Mouse (Mus musculus) testis, adult 2 months (tissue): Measurements from ENCODE around the gene Artn. TPM values are rescaled to one million over a fixed set of nuclear protein-coding genes. Genes with fewer than 3 reads are reported as not detected.
A peak's percentile ranks its signal among the peaks of the same experiment; 100 is the strongest.

ENCODE experiments used
- H3K27ac ChIP-seq: fragments of 200-500 bp; 2 replicates; pipeline ENCODE4 v1.5.1; 2012; ENCODE audit warnings: low read depth, low read length; ENCODE audit not compliant: control insufficient read depth, insufficient read depth
- H3K27me3 ChIP-seq: fragments of 200-500 bp; 2 replicates; pipeline ENCODE4 v1.6.1; 2012; ENCODE audit warnings: mild to moderate bottlenecking, low read length, moderate library complexity; ENCODE audit not compliant: control insufficient read depth, insufficient read depth
- H3K36me3 ChIP-seq: fragments of 200-500 bp; 2 replicates; pipeline ENCODE4 v1.6.1; 2012; ENCODE audit warnings: mild to moderate bottlenecking, low read length; ENCODE audit not compliant: control insufficient read depth, insufficient read depth
- H3K4me1 ChIP-seq: fragments of 200-500 bp; 2 replicates; pipeline ENCODE4 v1.6.1; 2012; ENCODE audit warnings: low read length; ENCODE audit not compliant: control insufficient read depth, insufficient read depth
- H3K4me3 ChIP-seq: fragments of 200-500 bp; 2 replicates; pipeline ENCODE4 v1.5.1; 2012; ENCODE audit warnings: low read depth, mild to moderate bottlenecking, low read length, moderate library complexity, mixed read lengths; ENCODE audit not compliant: control insufficient read depth
- CTCF ChIP-seq: fragments of 200-500 bp; IDR thresholded peaks from 2 replicates; pipeline ENCODE4 v1.5.1; 2012; ENCODE audit warnings: low read depth, mild to moderate bottlenecking, inconsistent platforms, low read length, moderate library complexity; ENCODE audit not compliant: control insufficient read depth, insufficient read depth, insufficient replicate concordance
- POLR2A ChIP-seq: fragments of 200-500 bp; IDR thresholded peaks from 2 replicates; pipeline ENCODE4 v1.6.1; 2012; ENCODE audit warnings: low read depth, mild to moderate bottlenecking, inconsistent platforms, low read length, moderate library complexity; ENCODE audit not compliant: control insufficient read depth
- polyA plus RNA-seq: library from polyadenylated mRNA; depleted of rRNA; stranded (reverse); fragments of >200 nt; gene quantifications from 2 replicates; pipeline ENCODE4 v1.2.3, GENCODE M21; 2012

The Artn gene
- polyA plus RNA-seq, 1 experiment = 9.0 TPM

DNA sequence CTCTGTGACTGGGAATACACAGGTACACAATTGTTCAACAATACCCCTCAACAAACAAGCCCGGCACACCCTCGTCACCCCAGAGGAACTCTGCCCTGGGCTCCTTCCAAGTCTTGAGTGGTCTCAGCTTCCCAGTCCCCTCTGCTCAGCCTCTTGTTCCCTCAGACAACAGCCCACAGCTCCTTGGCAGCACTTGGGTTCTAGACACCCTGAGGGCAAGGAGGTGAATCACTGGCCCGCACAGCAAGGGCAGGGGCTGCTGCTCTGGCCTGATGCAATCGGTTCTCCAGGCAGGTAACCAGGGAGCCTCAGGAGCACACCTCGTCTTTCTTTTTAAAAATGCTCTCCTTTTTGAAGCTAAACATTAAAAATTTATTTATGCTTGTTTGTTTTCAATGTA lies 3.7 kb upstream of the Artn start:
- no peak for TF ChIP-seq POLR2A
- no peak for TF ChIP-seq CTCF
- Histone ChIP-seq H3K4me3 (no peak overlapping the region), H3K27me3 (no peaks in the 10 kb centered on the region), H3K4me1 (peaks cover 15% of the 10 kb centered on the region), H3K36me3 (no peaks in the 10 kb centered on the region), H3K27ac (no peak overlapping the region)

DNA sequence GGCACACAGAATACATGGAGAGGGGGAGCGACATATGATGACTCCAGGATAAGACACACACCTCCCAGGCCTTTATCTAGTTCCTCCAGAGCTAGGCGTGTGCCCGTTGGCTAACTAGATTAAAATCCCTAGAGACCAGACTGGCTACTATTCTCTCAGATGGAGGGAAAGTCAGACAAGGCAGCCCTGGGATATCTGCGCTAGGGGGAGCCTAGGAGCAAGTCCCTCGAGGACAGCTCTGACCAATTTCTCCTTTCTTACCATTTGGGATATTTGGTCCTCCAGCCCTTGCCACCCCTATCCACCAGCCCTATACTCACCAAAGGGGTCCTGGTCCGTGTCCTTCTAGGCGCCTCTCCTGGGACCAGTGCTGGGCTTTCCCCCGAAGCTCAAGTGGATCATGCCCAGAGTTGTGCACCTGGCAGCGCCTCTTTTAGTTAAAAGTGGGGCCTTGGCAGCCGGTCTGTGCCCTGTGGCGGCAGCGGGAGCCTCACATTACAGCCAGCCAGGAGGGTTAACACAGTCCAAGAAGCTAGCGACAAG lies 793 bp downstream of the Artn start:
- Histone ChIP-seq H3K27me3 (no peaks in the 10 kb centered on the region), H3K36me3 (no peaks in the 10 kb centered on the region), H3K27ac (no peak overlapping the region), H3K4me3 (peak overlapping the region; percentile 60), H3K4me1 (peaks cover 30% of the 10 kb centered on the region)
- TF ChIP-seq CTCF (peak; percentile 27; the same call in 1 of the 2 replicates), POLR2A (no peak)

DNA sequence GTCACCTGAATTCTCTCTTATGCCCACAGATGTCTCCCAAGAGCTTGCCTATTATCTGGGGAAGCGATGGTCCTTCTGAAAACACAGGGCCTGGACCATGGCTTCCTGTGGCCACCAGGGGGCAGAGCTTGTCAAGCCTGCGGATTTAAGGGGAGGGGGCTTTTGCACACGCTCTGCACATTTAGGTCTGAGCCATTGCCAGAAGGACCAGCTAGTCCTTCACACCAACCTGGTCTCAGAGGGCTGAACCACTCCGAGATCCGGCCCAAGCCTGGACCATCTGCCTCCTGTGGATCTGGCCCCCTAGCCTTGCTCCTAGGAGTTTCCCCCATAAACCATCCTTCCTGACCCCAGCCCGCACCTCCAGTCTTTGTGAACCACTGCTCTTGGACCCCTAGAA lies 1.3 kb downstream of the Artn start:
- TF ChIP-seq CTCF = peak; percentile 84
- no peak for TF ChIP-seq POLR2A
- no peaks in the 10 kb centered on the region for H3K36me3 ChIP-seq
- H3K27me3 ChIP-seq = no peaks in the 10 kb centered on the region
- peaks cover 30% of the 10 kb centered on the region for H3K4me1 ChIP-seq
- H3K4me3 ChIP-seq = peak overlapping the region; percentile 60
- H3K27ac ChIP-seq = no peak overlapping the region

- TF ChIP-seq POLR2A (no peak), CTCF (no peak)
- H3K27me3 ChIP-seq = no peaks in the 10 kb centered on the region
- no peaks in the 10 kb centered on the region for H3K36me3 ChIP-seq
- peak overlapping the region; percentile 60 for H3K4me3 ChIP-seq
- no peak overlapping the region for H3K27ac ChIP-seq
- H3K4me1 ChIP-seq = peaks cover 30% of the 10 kb centered on the region
These were observed 2.7 kb downstream of the Artn start for GRCm38 (mm10) chr4:117926545-117927482.

DNA sequence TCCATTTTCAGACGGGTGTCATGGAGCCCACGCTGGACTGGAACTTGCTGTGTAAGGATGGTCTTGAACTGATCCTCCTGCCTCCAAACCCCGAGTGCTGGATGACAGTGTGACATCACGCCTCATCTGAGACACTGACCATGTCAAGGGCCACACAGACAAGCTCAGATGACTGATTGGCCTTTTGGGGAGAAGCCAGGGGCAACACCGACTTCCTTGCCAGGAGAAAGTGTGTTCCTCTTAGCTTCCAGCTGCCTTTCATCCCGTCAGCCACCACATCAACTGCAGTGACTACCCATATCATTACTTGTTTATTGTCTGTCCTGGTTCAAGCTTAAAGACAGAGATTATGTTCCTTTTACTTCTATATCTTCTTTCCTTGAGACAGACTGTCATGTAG lies 4.6 kb downstream of the Artn start:
- no peak for TF ChIP-seq POLR2A
- Histone ChIP-seq H3K4me1 (peaks cover 26% of the 10 kb centered on the region), H3K27me3 (no peaks in the 10 kb centered on the region)

DNA sequence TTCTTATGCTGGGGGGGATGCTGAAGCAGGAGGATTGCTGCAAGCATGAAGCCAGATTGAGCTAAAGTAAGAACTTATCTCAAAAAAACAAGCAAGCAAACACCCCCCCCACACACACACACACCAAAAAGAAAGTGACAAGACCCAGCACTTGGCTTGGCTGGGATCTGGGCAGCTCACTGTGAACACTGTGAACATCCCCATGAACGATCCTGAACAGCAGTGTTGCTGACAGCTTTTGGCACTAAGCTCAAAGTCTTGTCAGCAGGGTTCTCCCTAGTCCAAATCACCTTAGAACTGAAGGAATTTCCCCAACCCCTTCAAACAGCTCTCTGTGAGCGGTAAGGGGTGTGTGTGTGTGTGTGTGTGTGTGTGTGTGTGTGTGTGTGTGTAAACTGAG lies 6.1 kb downstream of the Artn start:
- Histone ChIP-seq H3K27me3 (no peaks in the 10 kb centered on the region), H3K27ac (no peak overlapping the region), H3K4me1 (peaks cover 15% of the 10 kb centered on the region), H3K36me3 (no peaks in the 10 kb centered on the region), H3K4me3 (no peak overlapping the region)
- TF ChIP-seq POLR2A (no peak), CTCF (no peak)

More for the DNA sequence above, 4.6 kb downstream of the Artn start:
- H3K36me3 ChIP-seq = no peaks in the 10 kb centered on the region
- H3K27ac ChIP-seq = no peak overlapping the region
- no peak overlapping the region for H3K4me3 ChIP-seq

GRCm38 (mm10) chr4:117921358-117921757 lies 8.2 kb downstream of the Artn start:
- H3K27ac ChIP-seq = no peak overlapping the region
- H3K4me3 ChIP-seq = no peak overlapping the region
- H3K36me3 ChIP-seq = no peaks in the 10 kb centered on the region
- no peaks in the 10 kb centered on the region for H3K27me3 ChIP-seq
- TF ChIP-seq POLR2A (no peak), CTCF (no peak)
- peaks cover 2% of the 10 kb centered on the region for H3K4me1 ChIP-seq
